ENCODE assay signal across 8 mouse cellular contexts in genomic region chr17:29093110-29093952, GRCm38 (mm10). TPM values are rescaled to one million over a fixed set of nuclear protein-coding genes. Genes with fewer than 3 reads are reported as not detected.
DNase-seq lines count a peak whose midpoint lies in the region; ATAC-seq and TF ChIP-seq lines count a peak whose summit lies in the region.

No protein-coding gene starts in this region.

- peak overlapping the region; percentile 43 for H3K4me3 ChIP-seq in heart, embryonic 11.5 days (ENCODE audit: low read depth, low read length)
- H3K4me3 ChIP-seq in kidney, embryonic 16.5 days (ENCODE audit: low read length): peak overlapping the region; percentile 51
- peak overlapping the region; percentile 57 for H3K4me3 ChIP-seq in liver, embryonic 11.5 days (ENCODE audit: low read depth, low read length)

- peak; percentile 45 for ATAC-seq in erythroblast, adult 5-6 weeks (replicated peaks; ENCODE audit: low FRiP score, poor library complexity, severe bottlenecking)
- ATAC-seq in heart, embryonic 11.5 days (replicated peaks; ENCODE audit: insufficient number of reproducible peaks, low FRiP score, low TSS enrichment): peak; percentile 79
- ATAC-seq in kidney, embryonic 16.5 days (ENCODE audit: low FRiP score, low TSS enrichment): peak; percentile 84
- peak; percentile 82 for ATAC-seq in liver, embryonic 11.5 days (replicated peaks; ENCODE audit: low FRiP score)

- no peaks in the 10 kb centered on the region; the same call in 1 of the 2 replicates for H3K4me1 ChIP-seq in heart, embryonic 11.5 days (ENCODE audit: control insufficient read depth, insufficient read depth, low read length)
- H3K4me1 ChIP-seq in kidney, embryonic 16.5 days (ENCODE audit: insufficient read depth, low read length): peaks cover 24% of the 10 kb centered on the region
- peaks cover 11% of the 10 kb centered on the region for H3K4me1 ChIP-seq in liver, embryonic 11.5 days (replicated peaks; ENCODE audit: control insufficient read depth, insufficient read depth, low read length)

- peak; percentile 37; the same call in 1 of the 2 replicates for TF ChIP-seq POLR2A in brain, embryonic 14.5 days (IDR thresholded peaks at IDR 0.05; ENCODE audit: borderline replicate concordance, extremely low read depth, insufficient read depth, insufficient read length, poor library complexity, severe bottlenecking)

- 7% methylated on average over 36 of the region's 36 CpGs for WGBS in heart, embryonic 11.5 days (ENCODE audit: insufficient replicate concordance)
- 7% methylated on average over 36 of the region's 36 CpGs for WGBS in kidney, embryonic 16.5 days
- 8% methylated on average over 36 of the region's 36 CpGs for WGBS in liver, embryonic 11.5 days

- H3K9me3 ChIP-seq in heart, embryonic 11.5 days (replicated peaks; ENCODE audit: control insufficient read depth, low read length): no peaks in the 10 kb centered on the region
- no peaks in the 10 kb centered on the region for H3K9me3 ChIP-seq in kidney, embryonic 16.5 days (ENCODE audit: low read length)
- H3K9me3 ChIP-seq in liver, embryonic 11.5 days (ENCODE audit: control insufficient read depth, low read length): no peaks in the 10 kb centered on the region

- H3K27ac ChIP-seq in heart, embryonic 11.5 days (ENCODE audit: low read depth, low read length): no peak overlapping the region
- no peak overlapping the region for H3K27ac ChIP-seq in kidney, embryonic 16.5 days (ENCODE audit: low read length)
- no peak overlapping the region for H3K27ac ChIP-seq in liver, embryonic 11.5 days (ENCODE audit: low read depth, low read length)

- TF ChIP-seq CTCF in brain, embryonic 14.5 days (IDR thresholded peaks at IDR 0.05; ENCODE audit: borderline replicate concordance, extremely low read depth, insufficient read depth, insufficient read length): no peak

- peak overlapping the region; percentile 71 for H3K9ac ChIP-seq in heart, embryonic 11.5 days (ENCODE audit: low read depth, low read length)
- peak overlapping the region; percentile 63 for H3K9ac ChIP-seq in kidney, embryonic 16.5 days (replicated peaks; ENCODE audit: low read length)
- H3K9ac ChIP-seq in liver, embryonic 11.5 days (ENCODE audit: low read depth, low read length): no peak overlapping the region

- peak overlapping the region; percentile 68 for H3K4me2 ChIP-seq in heart, embryonic 11.5 days
- H3K4me2 ChIP-seq in kidney, embryonic 16.5 days (replicated peaks; ENCODE audit: low read depth, low read length): peak overlapping the region; percentile 85
- peak overlapping the region; percentile 71 for H3K4me2 ChIP-seq in liver, embryonic 11.5 days

- no peaks in the 10 kb centered on the region for H3K36me3 ChIP-seq in heart, embryonic 11.5 days (ENCODE audit: control insufficient read depth, insufficient read depth, low read length)
- H3K36me3 ChIP-seq in kidney, embryonic 16.5 days (ENCODE audit: insufficient read depth, low read length): no peaks in the 10 kb centered on the region
- no peaks in the 10 kb centered on the region for H3K36me3 ChIP-seq in liver, embryonic 11.5 days (ENCODE audit: control insufficient read depth, insufficient read depth, low read length)
- H3K36me3 ChIP-seq in splenic B cell, adult 2 months (ENCODE audit: control insufficient read depth, insufficient read depth, low read length, poor library complexity, severe bottlenecking): no peaks in the 10 kb centered on the region

- DNase-seq in CD4-positive, CD25-positive, alpha-beta regulatory T cell, adult 2 months (ENCODE audit: low read depth, low spot score): peak; percentile 87
- peak; percentile 93 for DNase-seq in brain, embryonic 14.5 days (ENCODE audit: low read depth)
- peak; percentile 81 for DNase-seq in liver, embryonic 11.5 days (ENCODE audit: low spot score)
- peak; percentile 79 for DNase-seq in naive thymus-derived CD4-positive, alpha-beta T cell, adult 2 months (ENCODE audit: low read depth)
- DNase-seq in splenic B cell, adult 2 months (ENCODE audit: low read depth, low spot score): peak; percentile 76

- peaks cover 11% of the 10 kb centered on the region for H3K27me3 ChIP-seq in heart, embryonic 11.5 days (ENCODE audit: control insufficient read depth, insufficient read depth, low read length)
- peaks cover 18% of the 10 kb centered on the region; the same call in 1 of the 2 replicates for H3K27me3 ChIP-seq in kidney, embryonic 16.5 days (ENCODE audit: insufficient read depth, low read length)
- H3K27me3 ChIP-seq in liver, embryonic 11.5 days (replicated peaks; ENCODE audit: control insufficient read depth, insufficient read depth, low read length): peaks cover 28% of the 10 kb centered on the region
- no peaks in the 10 kb centered on the region for H3K27me3 ChIP-seq in splenic B cell, adult 2 months (ENCODE audit: control insufficient read depth, insufficient read depth, low read length, poor library complexity, severe bottlenecking)

RNA-seq across cellular contexts. Expression of gene Cdkn1a, which starts 2.6 kb away (rescaled TPM):
- polyA plus RNA-seq in brain, embryonic 14.5 days (2012; rRNA removed): 23.9 and 28.9 TPM in 2 replicates
- 0.63 and 4.6 TPM in 2 replicates for total RNA-seq in erythroblast, adult 5-6 weeks (2015; ENCODE audit: low replicate concordance)
- total RNA-seq in erythroblast, adult 5-6 weeks (2017; ENCODE audit: low replicate concordance): 0.34 and 0.42 TPM in 2 replicates
- 39.3 TPM in 2 replicates for polyA plus RNA-seq in heart, embryonic 11.5 days (2014; fragmentation: Nextera tagmentation; extraction: Ambion mirVana)
- polyA plus RNA-seq in kidney, embryonic 16.5 days (2015; fragmentation: Nextera tagmentation; extraction: Ambion mirVana): 74.1 and 81.3 TPM in 2 replicates
- 12.2 and 13.8 TPM in 2 replicates for polyA plus RNA-seq in liver, embryonic 11.5 days (2014; fragmentation: Nextera tagmentation; extraction: Ambion mirVana)

RNA-seq across cellular contexts. Expression of gene Rab44, which starts 20.6 kb away (rescaled TPM):
- polyA plus RNA-seq in brain, embryonic 14.5 days (2012; rRNA removed): 0.23 and 0.49 TPM in 2 replicates
- 34.8 and 43.7 TPM in 2 replicates for total RNA-seq in erythroblast, adult 5-6 weeks (2015; ENCODE audit: low replicate concordance)
- 31.5 and 38.7 TPM in 2 replicates for total RNA-seq in erythroblast, adult 5-6 weeks (2017; ENCODE audit: low replicate concordance)
- polyA plus RNA-seq in heart, embryonic 11.5 days (2014; fragmentation: Nextera tagmentation; extraction: Ambion mirVana): 0.20 TPM in 1 of 2 replicates, not detected in the other
- 0.12 and 0.26 TPM in 2 replicates for polyA plus RNA-seq in kidney, embryonic 16.5 days (2015; fragmentation: Nextera tagmentation; extraction: Ambion mirVana)
- polyA plus RNA-seq in liver, embryonic 11.5 days (2014; fragmentation: Nextera tagmentation; extraction: Ambion mirVana): 4.4 TPM in 2 replicates
